Mouse (Mus musculus): ENCODE measurements at regions not wholly inside any gene's neighbourhood (a gene's known extent, or its start where the extent isn't known, plus 50 kb on each side); places are given as distances from the start of the nearest gene placed in this dataset.

- DNase-seq (ENCODE audit: low read depth, low spot score) = peak; percentile 17
Measured at GRCm38 (mm10) chrX:158920217-158920616, 289.9 kb upstream of the Rps6ka3 start.

- DNase-seq (ENCODE audit: low read depth, low spot score) = no peak
Measured at GRCm38 (mm10) chrX:158921424-158921823, 288.7 kb upstream of the Rps6ka3 start.

GRCm38 (mm10) chrX:158921838-158922450 lies 288.2 kb upstream of the Rps6ka3 start:
- peak; percentile 58 for DNase-seq (ENCODE audit: low read depth, low spot score)

DNA sequence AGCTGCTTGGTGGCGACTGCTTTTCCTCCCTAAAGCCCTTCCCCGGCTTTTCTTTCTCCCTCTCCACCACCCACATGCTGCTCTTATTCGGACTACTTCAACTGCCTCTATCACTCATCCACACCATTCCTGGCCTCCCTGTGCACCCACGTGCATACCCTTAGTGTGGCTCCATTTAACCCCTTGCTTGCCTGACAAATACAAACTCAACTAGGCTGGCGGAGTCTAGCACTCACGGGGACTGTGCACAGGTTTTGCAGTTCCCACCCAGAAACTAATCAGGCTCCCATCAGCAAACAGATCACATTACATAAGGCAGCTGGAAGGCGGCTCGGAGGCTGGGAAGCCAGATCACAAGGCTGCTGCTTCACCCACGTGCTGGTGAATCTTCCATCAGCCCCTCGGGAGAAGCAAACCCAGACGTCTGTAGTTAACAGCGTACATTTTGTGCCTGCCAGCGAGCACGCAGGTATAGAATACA lies 287.0 kb upstream of the Rps6ka3 start:
- no peak for DNase-seq (ENCODE audit: low read depth, low spot score)

DNA sequence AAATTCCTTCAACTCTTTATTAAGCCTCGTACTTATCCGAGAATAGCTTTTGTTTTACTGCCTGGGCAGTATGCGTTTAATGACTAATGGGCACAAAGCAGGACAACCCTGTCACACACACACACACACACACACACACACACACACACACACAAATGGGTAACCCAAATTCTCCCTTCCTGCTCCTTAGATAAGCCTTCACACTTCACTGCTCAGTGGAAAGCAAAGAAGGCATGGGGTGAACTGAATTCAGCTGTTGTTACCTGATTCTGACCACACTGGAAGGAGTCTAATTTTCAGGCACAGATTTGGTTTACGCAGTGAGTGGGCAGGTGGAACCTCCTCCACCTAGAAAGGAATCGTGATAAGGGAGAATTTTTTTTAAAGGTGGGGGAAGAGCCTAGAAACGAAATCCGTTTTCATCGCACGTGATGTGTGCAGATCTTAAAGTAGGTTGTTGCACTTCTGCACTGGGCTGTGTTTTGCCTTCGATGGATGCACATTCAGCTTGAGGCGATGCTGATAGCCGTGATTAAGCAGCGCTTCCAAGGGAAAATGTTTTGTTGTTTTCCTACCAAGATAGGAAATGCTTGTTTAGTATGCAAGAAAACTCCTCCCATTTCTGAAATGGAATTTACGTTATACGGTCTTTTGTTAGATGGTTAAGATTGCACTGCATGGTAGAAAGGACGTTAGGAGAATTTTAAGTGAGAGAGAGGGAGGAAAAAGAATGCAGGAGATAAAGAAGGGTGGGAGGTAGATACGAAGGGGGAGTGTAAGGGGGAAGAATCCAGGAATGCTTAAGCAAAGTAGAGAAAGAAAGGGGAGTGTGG lies 286.2 kb upstream of the Rps6ka3 start:
- no peak for DNase-seq (ENCODE audit: low read depth, low spot score)

- peak; percentile 19 for DNase-seq (ENCODE audit: low read depth, low spot score)
Measured at GRCm38 (mm10) chrX:158924490-158925398, 285.4 kb upstream of the Rps6ka3 start.

GRCm38 (mm10) chrX:158931864-158932263 lies 278.2 kb upstream of the Rps6ka3 start:
- DNase-seq (ENCODE audit: low read depth, low spot score) = no peak

GRCm38 (mm10) chrX:158947191-158947590 lies 262.9 kb upstream of the Rps6ka3 start:
- no peak for DNase-seq (ENCODE audit: low read depth, low spot score)

GRCm38 (mm10) chrX:158971726-158972125 lies 238.4 kb upstream of the Rps6ka3 start:
- DNase-seq (ENCODE audit: low read depth, low spot score) = peak; percentile 24

GRCm38 (mm10) chrX:158976648-158977047 lies 233.5 kb upstream of the Rps6ka3 start:
- no peak for DNase-seq (ENCODE audit: low read depth, low spot score)

DNA sequence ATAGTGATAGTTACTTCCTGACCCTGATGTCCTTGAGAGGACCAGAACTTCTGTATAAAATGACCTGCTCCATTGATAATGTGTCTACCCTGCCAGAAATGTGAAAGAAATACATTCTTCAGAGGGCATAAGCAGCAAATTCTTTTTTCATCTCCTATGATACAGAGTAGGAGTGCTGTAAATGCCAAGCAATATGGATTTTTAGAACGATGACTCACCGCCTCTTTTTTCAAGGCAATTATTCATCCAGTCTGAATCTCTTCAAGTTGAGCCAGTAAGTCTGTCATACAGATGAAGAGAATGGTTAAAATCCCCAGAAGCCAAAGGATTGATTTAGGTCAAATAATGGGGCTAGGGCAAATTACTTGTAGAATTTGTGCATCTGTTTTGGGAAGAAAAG lies 225.4 kb upstream of the Rps6ka3 start:
- DNase-seq (ENCODE audit: low read depth, low spot score) = no peak

DNA sequence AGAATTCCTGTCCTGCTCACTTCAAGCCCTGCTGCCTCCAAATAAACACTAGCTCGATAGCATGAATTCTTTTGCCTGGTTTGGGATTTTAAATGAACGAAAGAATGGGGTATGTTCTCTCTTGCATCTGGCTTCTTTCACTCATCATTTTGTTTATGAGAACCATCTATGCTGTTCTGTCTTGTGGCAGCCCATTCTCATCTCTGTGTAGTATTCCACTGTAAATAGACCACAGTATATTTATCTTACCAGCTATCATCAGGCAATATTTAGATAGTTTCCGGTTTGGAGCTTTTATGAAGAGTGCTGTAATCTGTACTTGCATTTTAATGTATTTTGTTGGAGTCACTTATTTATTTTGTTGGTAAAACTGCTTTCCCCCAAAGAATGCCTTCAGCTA lies 222.4 kb upstream of the Rps6ka3 start:
- DNase-seq (ENCODE audit: low read depth, low spot score) = no peak

- no peak for DNase-seq (ENCODE audit: low read depth, low spot score)
Measured at GRCm38 (mm10) chrX:159018955-159019354, 191.2 kb upstream of the Rps6ka3 start.

- no peak for DNase-seq (ENCODE audit: low read depth, low spot score)
Measured at GRCm38 (mm10) chrX:159026311-159026710, 183.8 kb upstream of the Rps6ka3 start.

GRCm38 (mm10) chrX:159031927-159032326 lies 178.2 kb upstream of the Rps6ka3 start:
- DNase-seq (ENCODE audit: low read depth, low spot score) = no peak

- DNase-seq (ENCODE audit: low read depth, low spot score) = peak; percentile 62
Measured at GRCm38 (mm10) chrX:159043432-159043831, 166.7 kb upstream of the Rps6ka3 start.

DNA sequence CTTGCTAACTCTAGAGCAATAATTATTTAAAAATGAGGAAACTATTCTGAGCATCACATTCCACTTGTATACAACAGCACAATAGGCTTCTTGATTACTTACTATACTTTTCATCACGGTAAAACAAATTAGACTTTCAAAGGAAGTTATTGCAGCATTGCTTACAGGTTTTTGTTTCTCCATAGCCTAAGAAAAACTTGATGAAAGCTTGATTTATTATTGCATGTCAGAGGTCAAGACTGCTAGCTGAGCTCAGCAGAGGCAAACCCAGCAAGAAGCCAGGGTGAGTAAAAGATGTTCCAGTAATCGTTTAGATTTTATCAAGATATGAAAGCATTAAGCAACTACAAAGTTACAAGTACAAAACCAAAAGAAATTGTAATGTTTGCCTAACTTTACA lies 162.2 kb upstream of the Rps6ka3 start:
- no peak for DNase-seq (ENCODE audit: low read depth, low spot score)

GRCm38 (mm10) chrX:159055689-159056461 lies 154.2 kb upstream of the Rps6ka3 start:
- DNase-seq (ENCODE audit: low read depth, low spot score) = no peak

- no peak for DNase-seq (ENCODE audit: low read depth, low spot score)
Measured at GRCm38 (mm10) chrX:159056462-159056805, 153.7 kb upstream of the Rps6ka3 start.

DNA sequence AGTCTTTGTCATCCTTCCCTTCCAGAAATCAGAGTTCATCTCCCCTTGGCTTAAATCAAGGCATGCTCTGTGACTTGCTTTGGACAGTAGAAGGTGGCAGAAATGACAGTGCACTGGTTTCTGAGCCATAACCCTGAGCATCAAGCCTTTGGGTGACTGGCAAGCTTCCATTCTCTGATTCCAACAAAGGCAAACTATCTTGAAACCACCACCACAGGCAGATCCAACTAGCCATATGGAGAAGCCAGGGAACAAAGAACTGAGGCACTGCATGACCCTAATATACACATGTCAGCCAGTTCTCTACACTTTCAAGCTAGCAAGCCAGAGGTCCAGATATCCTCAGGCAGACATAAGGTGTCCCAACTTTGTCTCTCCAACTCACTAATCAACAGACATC lies 151.2 kb upstream of the Rps6ka3 start:
- no peak for DNase-seq (ENCODE audit: low read depth, low spot score)

DNA sequence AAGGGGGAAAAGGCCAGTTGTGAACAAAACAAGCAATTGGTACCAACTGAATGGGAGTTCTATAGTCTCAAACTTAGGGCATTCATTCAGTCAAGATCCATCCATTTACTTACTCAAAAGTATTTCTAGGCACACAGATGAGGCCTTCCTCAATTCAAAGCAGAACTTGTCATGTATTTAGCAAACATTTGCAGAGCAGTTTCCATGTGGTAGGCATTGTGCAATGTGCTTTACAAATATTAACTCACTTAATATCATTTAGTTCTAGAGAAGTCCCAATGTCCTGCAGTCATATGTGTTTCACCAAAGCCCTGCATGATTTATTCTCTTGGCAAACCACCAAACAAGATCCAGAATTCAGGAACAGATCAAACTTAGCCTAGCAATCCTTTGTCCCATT lies 148.8 kb upstream of the Rps6ka3 start:
- no peak for DNase-seq (ENCODE audit: low read depth, low spot score)

Data from A20 (cell line).